Mouse (Mus musculus) thymus, postnatal 25 days (tissue): ENCODE data around the gene Lrrc63.

Experiments used
- DNase-seq: peaks from one replicate; pipeline ENCODE4 v3.0.0; 2022

Lrrc63 gene

DNA sequence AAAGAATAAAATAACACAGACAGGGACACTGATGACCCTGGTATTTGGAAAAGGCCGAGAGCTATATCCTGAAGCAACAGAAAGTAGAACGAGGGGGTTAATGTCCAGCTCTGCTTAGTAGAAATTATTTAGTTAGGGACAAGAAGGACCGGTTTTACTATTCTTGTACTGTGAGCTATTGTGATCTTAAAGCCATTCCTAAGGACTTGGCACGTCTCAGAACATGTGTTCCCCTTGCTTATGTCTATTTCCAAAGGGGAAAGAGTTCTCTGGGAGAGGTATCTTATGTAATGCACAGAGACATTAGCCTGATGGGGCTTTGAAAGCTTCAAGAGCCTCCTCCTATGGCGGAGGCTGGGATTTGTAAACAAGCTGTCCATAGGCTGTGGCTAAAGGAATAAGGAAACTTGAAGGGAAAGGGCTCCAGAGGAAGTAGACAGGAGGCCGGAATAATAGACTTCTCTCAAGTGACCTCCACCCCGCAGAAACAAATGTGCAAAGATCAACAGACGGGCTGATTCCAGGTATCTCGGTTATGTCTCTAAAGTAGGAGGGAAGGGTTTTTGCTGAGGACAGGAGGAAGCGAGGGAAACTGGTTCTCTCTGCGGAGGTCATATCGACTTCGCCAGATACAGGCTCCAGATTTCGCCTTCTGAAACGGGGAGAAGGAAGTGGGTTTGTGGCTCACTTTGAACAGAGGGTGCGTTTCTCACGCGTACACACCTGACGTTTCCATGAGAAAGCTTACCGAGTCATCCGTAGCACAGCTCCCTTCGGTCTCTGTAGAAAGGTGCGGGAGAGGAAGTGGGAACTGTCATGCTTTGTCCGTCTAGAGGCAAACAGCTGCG is 5.7 kb upstream of the Lrrc63 start:
- peak; percentile 38 for DNase-seq

GRCm38 (mm10) chr14:75131324-75131935 is 749 bp upstream of the Lrrc63 start:
- no peak for DNase-seq

DNA sequence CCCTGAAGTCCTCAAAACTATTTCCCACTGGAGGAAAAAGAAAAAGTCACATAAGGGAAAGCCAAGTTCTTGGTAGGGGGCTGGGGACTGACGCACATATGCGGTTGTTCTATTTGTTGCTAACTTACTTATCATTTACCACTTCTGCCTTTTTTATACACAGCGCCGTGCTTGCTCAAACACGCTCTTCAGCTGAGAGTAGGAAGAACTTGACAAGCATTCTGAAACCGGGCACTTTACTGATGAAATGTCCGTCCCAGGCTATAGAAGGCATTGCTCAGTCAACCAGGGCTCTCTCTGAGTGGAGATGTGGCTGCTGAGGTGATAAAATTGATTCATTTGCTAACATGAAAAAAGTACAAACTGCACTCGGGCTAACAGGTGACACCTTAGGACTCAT is 9.0 kb downstream of the Lrrc63 start:
- DNase-seq, result no peak

- peak; percentile 13 for DNase-seq
Measured at GRCm38 (mm10) chr14:75102956-75103355, 27.7 kb downstream of the Lrrc63 start.

- DNase-seq, result no peak
Measured at GRCm38 (mm10) chr14:75077946-75078345, 52.7 kb downstream of the Lrrc63 start.

GRCm38 (mm10) chr14:75075299-75076180 is 55.1 kb downstream of the Lrrc63 start:
- no peak for DNase-seq

GRCm38 (mm10) chr14:75071091-75071490 is 59.6 kb downstream of the Lrrc63 start:
- DNase-seq, result no peak

DNA sequence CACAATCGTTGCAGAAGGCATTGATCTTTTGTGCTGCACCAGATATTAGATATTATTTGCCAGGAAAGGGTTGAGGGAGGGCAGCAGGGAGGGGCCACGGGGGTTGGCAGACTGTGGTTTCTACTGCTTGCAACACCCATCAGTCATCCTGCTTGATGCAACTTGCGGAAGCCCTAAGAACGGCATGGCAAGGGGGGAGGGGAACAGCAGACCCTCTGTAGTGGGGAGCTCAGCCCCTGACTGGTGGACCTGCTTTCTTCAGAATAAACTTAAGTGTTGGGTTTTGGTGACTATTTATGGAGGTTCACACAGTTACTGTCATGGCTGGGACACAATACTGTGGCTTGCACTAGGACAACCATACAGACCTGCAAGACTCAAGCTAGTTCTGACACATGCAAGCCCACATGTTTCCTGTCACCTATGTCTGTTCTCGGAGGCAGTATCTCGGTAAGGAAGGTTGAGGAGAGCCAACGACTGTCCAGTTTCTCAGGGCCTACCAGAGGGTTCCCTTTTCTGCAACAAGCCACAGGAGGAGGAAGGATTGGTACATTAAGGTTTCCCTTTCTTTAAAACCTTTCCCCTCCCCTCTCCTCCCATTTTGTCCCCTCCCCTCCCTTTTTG is 61.2 kb downstream of the Lrrc63 start:
- peak; percentile 79 for DNase-seq

DNA sequence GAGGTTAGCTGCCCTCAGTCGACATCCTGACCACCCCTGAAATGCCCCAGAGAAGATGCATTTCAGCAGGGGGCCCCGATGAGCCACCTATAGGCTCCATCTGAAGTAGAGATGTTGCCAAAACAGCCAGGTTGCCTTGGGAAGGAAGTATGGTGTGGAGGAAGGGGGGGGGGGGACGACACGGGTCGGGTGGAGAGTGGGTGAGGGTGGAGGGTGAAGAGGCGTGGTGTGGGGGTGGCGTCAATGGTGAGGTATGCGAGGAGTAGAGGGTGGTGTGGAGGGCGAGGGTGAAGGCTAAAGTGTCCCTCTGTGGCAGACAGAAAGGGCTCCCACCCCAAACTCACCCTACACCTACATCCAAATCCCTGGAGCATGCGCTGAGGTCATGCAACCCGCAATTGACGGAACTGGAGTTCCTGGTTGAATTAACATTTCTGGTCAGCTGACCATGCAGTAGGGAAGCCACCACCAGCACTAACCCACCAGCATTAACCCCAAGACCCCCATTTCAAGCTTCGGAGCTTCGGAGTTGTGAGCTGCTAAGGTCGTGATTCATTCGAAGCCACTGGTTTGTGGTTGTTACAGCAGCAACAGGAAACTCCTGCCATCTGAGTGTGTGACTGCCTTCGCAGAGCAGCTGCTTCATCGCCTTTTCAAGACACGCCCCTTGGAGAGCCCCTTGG is 62.1 kb downstream of the Lrrc63 start:
- peak; percentile 62 for DNase-seq

DNA sequence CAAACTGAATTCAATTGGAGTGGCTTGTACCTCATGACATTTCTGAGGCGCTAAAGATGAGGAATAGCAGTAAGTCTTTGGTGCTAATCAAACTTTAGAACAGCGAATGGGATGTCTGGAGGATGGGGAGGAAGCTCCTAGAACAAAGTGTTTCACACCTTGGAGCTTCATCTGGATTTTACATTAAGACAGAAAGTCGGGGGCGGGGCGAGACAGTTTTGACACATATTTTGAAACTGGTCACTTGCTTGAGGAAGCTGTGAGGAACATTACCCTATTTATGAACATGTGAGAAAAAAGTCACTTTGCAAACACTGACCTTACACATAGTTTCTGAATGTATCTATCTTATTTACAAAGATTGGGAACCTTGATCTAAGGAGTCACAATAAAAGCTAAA is 65.5 kb downstream of the Lrrc63 start:
- DNase-seq, result no peak

GRCm38 (mm10) chr14:75064520-75064919 is 66.2 kb downstream of the Lrrc63 start:
- no peak for DNase-seq

GRCm38 (mm10) chr14:75063936-75064335 is 66.7 kb downstream of the Lrrc63 start:
- DNase-seq, result no peak

DNA sequence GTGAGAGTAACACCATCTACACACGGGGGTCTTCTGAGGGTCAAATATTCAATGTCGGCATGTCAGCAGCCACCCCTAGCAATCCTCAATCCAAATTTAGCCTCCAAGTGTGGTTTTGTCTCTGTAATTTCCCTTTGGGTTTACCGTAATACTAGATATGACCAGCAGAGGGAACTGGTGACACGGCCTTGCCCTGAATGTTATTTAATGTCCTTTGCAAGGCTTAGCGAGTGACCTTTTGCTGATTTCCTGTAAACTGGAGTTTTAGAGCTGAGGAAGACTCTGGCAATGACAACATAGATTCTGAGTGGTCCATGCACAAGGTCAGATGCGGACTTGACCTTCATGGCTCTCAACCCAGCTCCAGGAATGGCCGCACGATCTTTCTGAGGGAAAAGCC is 70.1 kb downstream of the Lrrc63 start:
- DNase-seq, result peak; percentile 47

GRCm38 (mm10) chr14:75056861-75057431 is 73.7 kb downstream of the Lrrc63 start:
- DNase-seq, result peak; percentile 29

DNA sequence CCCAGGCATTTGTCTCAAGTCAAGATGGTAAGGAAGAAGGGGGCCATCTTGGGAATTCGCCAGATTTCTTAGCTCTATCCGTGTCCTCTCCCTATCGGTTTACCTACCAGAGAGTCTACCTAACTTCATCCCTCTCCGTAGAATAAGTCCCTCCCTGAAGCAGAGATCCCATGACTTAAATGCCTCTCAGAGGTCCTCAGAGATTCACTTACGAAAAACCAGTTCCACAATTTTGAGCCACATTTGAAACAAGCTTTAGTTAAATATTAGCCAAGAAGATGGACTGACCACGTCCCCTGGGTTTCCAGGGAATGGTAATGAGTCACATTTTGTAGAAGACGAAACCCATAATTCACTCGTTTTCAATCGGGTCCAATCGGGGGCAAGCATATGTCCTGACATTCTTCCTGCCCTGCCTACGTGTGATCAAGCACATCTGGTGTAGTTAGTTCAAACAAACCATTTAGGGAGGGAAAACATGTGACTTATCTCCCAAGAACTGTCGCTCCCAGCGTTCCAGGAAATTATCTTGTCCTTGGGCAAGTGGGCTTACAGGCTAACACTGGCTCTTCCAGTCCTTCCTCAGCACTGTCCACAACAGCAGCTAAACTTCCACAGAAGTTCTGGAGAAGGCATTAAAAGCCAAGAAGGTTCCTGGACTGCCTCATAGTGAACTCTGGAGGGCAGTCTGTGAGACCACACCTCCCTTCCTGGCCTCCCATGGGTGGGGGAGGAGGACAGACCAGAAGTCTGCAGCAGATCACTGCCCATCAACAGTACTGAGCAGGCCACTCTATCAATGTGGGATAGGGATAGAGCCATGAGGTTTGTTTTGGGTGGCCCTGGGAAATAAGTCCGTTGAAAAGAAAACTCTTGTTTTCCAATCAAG is 76.0 kb downstream of the Lrrc63 start:
- DNase-seq, result no peak

DNA sequence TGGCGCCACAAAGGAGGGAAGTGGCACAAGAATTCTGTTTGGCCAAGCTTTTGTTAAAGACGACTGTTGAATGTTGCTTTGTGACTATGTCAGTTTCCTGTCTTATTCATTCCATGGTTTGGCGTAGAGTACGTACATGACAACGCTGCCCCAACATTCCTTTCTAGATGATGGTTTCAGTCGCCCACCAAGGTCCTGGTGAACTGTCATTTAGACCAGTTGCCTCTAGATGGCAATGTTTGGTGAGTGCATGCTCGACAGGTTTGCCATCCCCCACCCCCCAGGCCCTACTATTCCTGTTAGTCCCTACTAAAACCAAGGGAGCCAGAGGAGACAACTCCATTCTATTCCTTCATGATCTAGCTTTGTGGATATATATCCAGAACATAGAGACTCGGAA is 78.2 kb downstream of the Lrrc63 start:
- peak; percentile 14 for DNase-seq

DNA sequence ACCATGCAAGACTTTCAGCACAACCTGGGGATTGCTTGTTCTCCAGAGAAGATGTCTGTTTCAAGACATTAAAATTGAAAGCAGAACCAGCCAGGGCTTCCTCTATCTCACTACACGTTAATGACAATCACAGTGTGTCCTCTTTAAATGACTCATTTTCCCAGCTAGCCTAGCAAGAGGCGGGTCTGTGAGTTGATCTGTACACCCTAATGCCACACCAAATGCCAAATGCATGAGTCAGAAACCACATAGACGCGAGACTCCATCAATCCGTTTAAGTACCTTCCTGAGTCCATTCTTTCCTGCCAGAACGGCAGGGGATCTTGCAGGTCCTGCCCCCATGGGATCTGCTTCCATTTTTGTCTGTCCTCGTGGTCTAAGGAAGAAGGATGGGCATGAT is 85.5 kb downstream of the Lrrc63 start:
- no peak for DNase-seq

DNA sequence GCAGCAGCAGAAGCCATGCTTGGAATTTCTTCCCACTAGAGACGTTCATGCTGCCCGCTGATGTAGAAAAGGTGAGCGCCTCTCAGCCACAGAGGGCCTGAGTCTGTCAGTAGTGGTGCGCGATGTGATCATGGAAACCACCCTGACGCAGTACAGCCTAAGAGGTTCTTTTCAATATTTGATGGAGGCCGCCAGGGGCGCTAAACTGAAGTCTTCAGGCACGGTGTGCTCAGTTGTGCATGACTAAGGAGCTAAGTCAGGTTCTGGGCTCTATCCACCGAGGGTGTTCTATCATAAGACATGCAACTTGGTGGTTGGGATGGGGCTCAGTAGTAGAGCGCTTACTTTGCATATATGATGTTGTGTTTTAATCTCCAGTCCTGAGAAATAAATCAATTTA is 95.2 kb downstream of the Lrrc63 start:
- no peak for DNase-seq
